Mouse (Mus musculus): ENCODE measurements at regions not wholly inside any gene's neighbourhood (a gene's known extent, or its start where the extent isn't known, plus 50 kb on each side); places are given as distances from the start of the nearest gene placed in this dataset.

GRCm38 (mm10) chr8:48901668-48902406, 58.1 kb upstream of the Tenm3 start:
- Histone ChIP-seq H3K27ac (ENCODE audit: low read depth, low read length) (no peak overlapping the region), H3K9me3 (ENCODE audit: control insufficient read depth, low read length) (no peaks in the 10 kb centered on the region), H3K4me2 (replicated peaks; ENCODE audit: low read depth, low read length) (no peak overlapping the region), H3K9ac (ENCODE audit: low read depth, low read length) (no peak overlapping the region), H3K4me1 (ENCODE audit: control insufficient read depth, insufficient read depth, low read length) (peaks cover 3% of the 10 kb centered on the region; the same call in 1 of the 2 replicates), H3K27me3 (ENCODE audit: control insufficient read depth, insufficient read depth, low read length) (no peaks in the 10 kb centered on the region), H3K36me3 (ENCODE audit: control insufficient read depth, insufficient read depth, low read length) (no peaks in the 10 kb centered on the region), H3K4me3 (ENCODE audit: low read length) (no peak overlapping the region)
- 96% methylated on average over 6 of the region's 6 CpGs for WGBS
- ATAC-seq (ENCODE audit: low FRiP score, low TSS enrichment) = no peak

GRCm38 (mm10) chr8:48896687-48897086, 52.9 kb upstream of the Tenm3 start:
- Histone ChIP-seq H3K4me1 (ENCODE audit: control insufficient read depth, insufficient read depth, low read length) (no peaks in the 10 kb centered on the region), H3K36me3 (ENCODE audit: control insufficient read depth, insufficient read depth, low read length) (no peaks in the 10 kb centered on the region), H3K27me3 (ENCODE audit: control insufficient read depth, insufficient read depth, low read length) (no peaks in the 10 kb centered on the region), H3K9me3 (ENCODE audit: control insufficient read depth, low read length) (no peaks in the 10 kb centered on the region), H3K27ac (ENCODE audit: low read depth, low read length) (no peak overlapping the region), H3K4me2 (replicated peaks; ENCODE audit: low read depth, low read length) (no peak overlapping the region), H3K4me3 (ENCODE audit: low read length) (no peak overlapping the region), H3K9ac (ENCODE audit: low read depth, low read length) (no peak overlapping the region)
- 93% methylated on average over 2 of the region's 2 CpGs for WGBS
- no peak for ATAC-seq (ENCODE audit: low FRiP score, low TSS enrichment)

- no peaks in the 10 kb centered on the region for H3K36me3 ChIP-seq (ENCODE audit: control insufficient read depth, insufficient read depth, low read length)
- WGBS = 67% methylated on average over 7 of the region's 7 CpGs
- H3K4me3 ChIP-seq (ENCODE audit: low read length) = no peak overlapping the region
- H3K9me3 ChIP-seq (ENCODE audit: control insufficient read depth, low read length) = no peaks in the 10 kb centered on the region
- ATAC-seq (ENCODE audit: low FRiP score, low TSS enrichment) = no peak
- no peak overlapping the region for H3K4me2 ChIP-seq (replicated peaks; ENCODE audit: low read depth, low read length)
- H3K4me1 ChIP-seq (ENCODE audit: control insufficient read depth, insufficient read depth, low read length) = no peaks in the 10 kb centered on the region
- H3K9ac ChIP-seq (ENCODE audit: low read depth, low read length) = no peak overlapping the region
- H3K27ac ChIP-seq (ENCODE audit: low read depth, low read length) = no peak overlapping the region
- no peaks in the 10 kb centered on the region for H3K27me3 ChIP-seq (ENCODE audit: control insufficient read depth, insufficient read depth, low read length)
Observed at GRCm38 (mm10) chr8:48896251-48896650, 52.5 kb upstream of the Tenm3 start.

GRCm38 (mm10) chr8:48895586-48895985, 51.8 kb upstream of the Tenm3 start:
- WGBS = 47% methylated on average over 8 of the region's 8 CpGs
- Histone ChIP-seq H3K27me3 (ENCODE audit: control insufficient read depth, insufficient read depth, low read length) (no peaks in the 10 kb centered on the region), H3K9me3 (ENCODE audit: control insufficient read depth, low read length) (no peaks in the 10 kb centered on the region), H3K4me3 (ENCODE audit: low read length) (no peak overlapping the region), H3K36me3 (ENCODE audit: control insufficient read depth, insufficient read depth, low read length) (no peaks in the 10 kb centered on the region), H3K4me2 (replicated peaks; ENCODE audit: low read depth, low read length) (no peak overlapping the region), H3K27ac (ENCODE audit: low read depth, low read length) (no peak overlapping the region), H3K4me1 (ENCODE audit: control insufficient read depth, insufficient read depth, low read length) (no peaks in the 10 kb centered on the region), H3K9ac (ENCODE audit: low read depth, low read length) (no peak overlapping the region)
- ATAC-seq (ENCODE audit: low FRiP score, low TSS enrichment) = no peak
